Mouse (Mus musculus) MEL (cell line): Measurements from ENCODE around the gene Ttll11. TPM values are rescaled to one million over a fixed set of nuclear protein-coding genes. Genes with fewer than 3 reads are reported as not detected.

Experiments
- DNase-seq: peaks from one replicate; pipeline ENCODE4 v3.0.0; 2011; ENCODE audit warnings: low read depth, low spot score
- H3K27ac ChIP-seq: 2 replicates; pipeline ENCODE4 v1.5.1; 2012; ENCODE audit warnings: low read depth, mild to moderate bottlenecking, control low read depth, low read length, moderate library complexity; ENCODE audit not compliant: control insufficient read depth
- H3K27me3 ChIP-seq, 2 experiments: fragments of 150-350 bp in 1 of 2; sonication (generic) in 1 of 2; 2 replicates each; pipeline ENCODE4 v1.6.1; 2012; ENCODE audit warnings: low read length in 2 of 2, mild to moderate bottlenecking in 2 of 2, improper control_type of control experiment in 1 of 2, moderate library complexity in 1 of 2; ENCODE audit not compliant: insufficient read depth in 2 of 2, control insufficient read depth in 1 of 2
- H3K36me3 ChIP-seq, 2 experiments: 2 replicates each; pipeline ENCODE4 v1.6.1; 2012 to 2014; ENCODE audit warnings: low read length in 2 of 2, improper control_type of control experiment in 1 of 2, inconsistent platforms in 1 of 2, mild to moderate bottlenecking in 1 of 2; ENCODE audit not compliant: insufficient read depth in 2 of 2, control insufficient read depth in 1 of 2
- H3K4me1 ChIP-seq, 2 experiments: fragments of 150-350 bp in 1 of 2; sonication (generic) in 1 of 2; 2 replicates each; pipeline ENCODE4 v1.6.1; 2012; ENCODE audit warnings: low read length in 2 of 2, improper control_type of control experiment in 1 of 2, mild to moderate bottlenecking in 1 of 2; ENCODE audit not compliant: insufficient read depth in 2 of 2, control insufficient read depth in 1 of 2
- H3K4me3 ChIP-seq, 2 experiments: fragments of 150-350 bp in 1 of 2; sonication (generic) in 1 of 2; 2 replicates each; pipeline ENCODE4 v1.5.1; 2012; ENCODE audit warnings: low read depth in 2 of 2, low read length in 2 of 2, mild to moderate bottlenecking in 2 of 2, moderate library complexity in 2 of 2, control low read depth in 1 of 2, improper control_type of control experiment in 1 of 2; ENCODE audit not compliant: control insufficient read depth in 1 of 2, insufficient read depth in 1 of 2
- H3K79me2 ChIP-seq: 2 replicates; pipeline ENCODE4 v1.6.1; 2012; ENCODE audit warnings: mild to moderate bottlenecking, low read length, moderate library complexity; ENCODE audit not compliant: control insufficient read depth, poor library complexity, insufficient read depth
- H3K9ac ChIP-seq: 2 replicates; pipeline ENCODE4 v1.6.1; 2012; ENCODE audit warnings: low read depth, mild to moderate bottlenecking, control low read depth, low read length, moderate library complexity; ENCODE audit not compliant: control insufficient read depth, poor library complexity, severe bottlenecking
- H3K9me3 ChIP-seq: fragments of 150-350 bp; sonication (generic); replicated peaks from 2 replicates; pipeline ENCODE4 v1.6.1; 2012; ENCODE audit warnings: mild to moderate bottlenecking, low read length, improper control_type of control experiment, moderate library complexity; ENCODE audit not compliant: insufficient read depth
- BHLHE40 ChIP-seq: IDR thresholded peaks from 2 replicates; pipeline ENCODE4 v1.6.1; 2012; ENCODE audit warnings: low read depth, mild to moderate bottlenecking, inconsistent platforms, low read length, improper control_type of control experiment, borderline replicate concordance
- CHD1 ChIP-seq: IDR thresholded peaks from 2 replicates; pipeline ENCODE4 v1.6.1; 2012; ENCODE audit warnings: low read depth, mild to moderate bottlenecking, inconsistent platforms, low read length, improper control_type of control experiment
- CTCF ChIP-seq, 3 experiments: IDR thresholded peaks in 2 of 3; conservative IDR thresholded peaks in 1 of 3; 2 replicates each; pipeline ENCODE4 v1.5.1; 2011 to 2012; ENCODE audit warnings: low read length in 3 of 3, low read depth in 2 of 3, mild to moderate bottlenecking in 2 of 3, improper control_type of control experiment in 1 of 3, inconsistent platforms in 1 of 3, mixed read lengths in 1 of 3, moderate library complexity in 1 of 3; ENCODE audit not compliant: control insufficient read depth in 1 of 3, insufficient read depth in 1 of 3, poor library complexity in 1 of 3, severe bottlenecking in 1 of 3
- E2F4 ChIP-seq: IDR thresholded peaks from 2 replicates; pipeline ENCODE4 v1.6.1; 2011; ENCODE audit warnings: low read depth, low read length, improper control_type of control experiment, borderline replicate concordance
- ELF1 ChIP-seq: IDR thresholded peaks from 2 replicates; pipeline ENCODE4 v1.6.1; 2014; ENCODE audit warnings: low read depth, mild to moderate bottlenecking, inconsistent platforms, low read length, improper control_type of control experiment, moderate library complexity
- EP300 ChIP-seq, 2 experiments: IDR thresholded peaks; 2 replicates each; pipeline ENCODE4 v1.6.1; 2011; ENCODE audit warnings: improper control_type of control experiment in 2 of 2, low read length in 2 of 2, low read depth in 1 of 2, mild to moderate bottlenecking in 1 of 2
- GATA1 ChIP-seq: IDR thresholded peaks from 2 replicates; pipeline ENCODE4 v1.6.1; 2011; ENCODE audit warnings: low read depth, low read length, improper control_type of control experiment
- HCFC1 ChIP-seq: IDR thresholded peaks from 2 replicates; pipeline ENCODE4 v1.6.1; 2012; ENCODE audit warnings: low read depth, mild to moderate bottlenecking, inconsistent platforms, low read length, improper control_type of control experiment, moderate library complexity
- JUND ChIP-seq: IDR thresholded peaks from 2 replicates; pipeline ENCODE4 v1.6.1; 2011; ENCODE audit warnings: low read depth, mild to moderate bottlenecking, improper control_type of control experiment, low read length
- KAT2A ChIP-seq: conservative IDR thresholded peaks from 2 replicates; pipeline ENCODE4 v1.6.1; 2012; ENCODE audit warnings: low read depth, low read length, improper control_type of control experiment, inconsistent platforms
- MAFK ChIP-seq: IDR thresholded peaks from 2 replicates; pipeline ENCODE4 v1.6.1; 2011; ENCODE audit warnings: low read depth, mild to moderate bottlenecking, low read length, improper control_type of control experiment, borderline replicate concordance
- MAX ChIP-seq: IDR thresholded peaks from 2 replicates; pipeline ENCODE4 v1.6.1; 2011; ENCODE audit warnings: low read length, improper control_type of control experiment
- MEF2A ChIP-seq: IDR thresholded peaks from 2 replicates; pipeline ENCODE4 v1.6.1; 2014; ENCODE audit warnings: low read depth, mild to moderate bottlenecking, inconsistent platforms, low read length, improper control_type of control experiment; ENCODE audit not compliant: poor library complexity, insufficient replicate concordance, severe bottlenecking; ENCODE audit errors: extremely low read depth
- MYB ChIP-seq: IDR thresholded peaks from 2 replicates; pipeline ENCODE4 v1.6.1; 2011; ENCODE audit warnings: mild to moderate bottlenecking, low read depth, low read length, improper control_type of control experiment
- NRF1 ChIP-seq: IDR thresholded peaks from 2 replicates; pipeline ENCODE4 v1.6.1; 2014; ENCODE audit warnings: low read depth, mild to moderate bottlenecking, inconsistent platforms, low read length, improper control_type of control experiment, moderate library complexity; ENCODE audit not compliant: poor library complexity, insufficient read depth, severe bottlenecking
- POLR2AphosphoS2 ChIP-seq: IDR thresholded peaks from 2 replicates; pipeline ENCODE4 v1.6.1; 2011; ENCODE audit warnings: low read length, improper control_type of control experiment
- POLR2AphosphoS5 ChIP-seq: IDR thresholded peaks from 2 replicates; pipeline ENCODE4 v1.6.1; 2012; ENCODE audit warnings: low read depth, borderline replicate concordance, mild to moderate bottlenecking, inconsistent platforms, low read length, moderate library complexity, mixed read lengths
- RAD21 ChIP-seq: IDR thresholded peaks from 2 replicates; pipeline ENCODE4 v1.6.1; 2011; ENCODE audit warnings: mild to moderate bottlenecking, low read depth, low read length, improper control_type of control experiment
- RCOR1 ChIP-seq: IDR thresholded peaks from 2 replicates; pipeline ENCODE4 v1.6.1; 2012; ENCODE audit warnings: low read depth, mild to moderate bottlenecking, inconsistent platforms, low read length, improper control_type of control experiment
- SMC3 ChIP-seq: IDR thresholded peaks from 2 replicates; pipeline ENCODE4 v1.6.1; 2011; ENCODE audit warnings: low read depth, low read length, improper control_type of control experiment
- TCF12 ChIP-seq: IDR thresholded peaks from 2 replicates; pipeline ENCODE4 v1.6.1; 2014; ENCODE audit warnings: low read depth, mild to moderate bottlenecking, inconsistent platforms, low read length, improper control_type of control experiment, moderate library complexity
- UBTF ChIP-seq: IDR thresholded peaks from 2 replicates; pipeline ENCODE4 v1.6.1; 2012; ENCODE audit warnings: low read depth, mild to moderate bottlenecking, inconsistent platforms, low read length, improper control_type of control experiment, moderate library complexity, borderline replicate concordance; ENCODE audit not compliant: insufficient read depth
- USF1 ChIP-seq: IDR thresholded peaks from 2 replicates; pipeline ENCODE4 v1.6.1; 2014; ENCODE audit warnings: low read depth, mild to moderate bottlenecking, inconsistent platforms, low read length, improper control_type of control experiment, moderate library complexity
- USF2 ChIP-seq, 2 experiments: IDR thresholded peaks; 2 replicates each; pipeline ENCODE4 v1.6.1; 2011 to 2012; ENCODE audit warnings: improper control_type of control experiment in 2 of 2, low read length in 2 of 2, borderline replicate concordance in 1 of 2, inconsistent platforms in 1 of 2, low read depth in 1 of 2, mild to moderate bottlenecking in 1 of 2; ENCODE audit not compliant: insufficient read depth in 1 of 2
- ZC3H11A ChIP-seq: IDR thresholded peaks from 2 replicates; pipeline ENCODE4 v1.6.1; 2012; ENCODE audit warnings: low read depth, mild to moderate bottlenecking, inconsistent platforms, low read length, improper control_type of control experiment
- polyA plus RNA-seq, 2 experiments: library from polyadenylated mRNA; stranded (reverse) in 1 of 2; unstranded in 1 of 2; fragments of >175 nt in 1 of 2; fragments of >200 nt in 1 of 2; gene quantifications; 2 replicates each; pipeline versions ENCODE4 v1.2.1 to v1.2.4; 2012; ENCODE audit warnings: low replicate concordance in 2 of 2, low read depth in 1 of 2; ENCODE audit not compliant: insufficient read length in 2 of 2, insufficient read depth in 1 of 2, missing spikeins in 1 of 2
- total RNA-seq: library from RNA; depleted of rRNA; stranded (reverse); fragments of 300-350 nt; gene quantifications from 2 replicates; pipeline ENCODE4 v1.2.3, GENCODE M21; 2012

The Ttll11 gene
- total and polyA plus RNA-seq, 3 experiments, result 1.2 to 2.5 TPM; not detected in 1

DNA sequence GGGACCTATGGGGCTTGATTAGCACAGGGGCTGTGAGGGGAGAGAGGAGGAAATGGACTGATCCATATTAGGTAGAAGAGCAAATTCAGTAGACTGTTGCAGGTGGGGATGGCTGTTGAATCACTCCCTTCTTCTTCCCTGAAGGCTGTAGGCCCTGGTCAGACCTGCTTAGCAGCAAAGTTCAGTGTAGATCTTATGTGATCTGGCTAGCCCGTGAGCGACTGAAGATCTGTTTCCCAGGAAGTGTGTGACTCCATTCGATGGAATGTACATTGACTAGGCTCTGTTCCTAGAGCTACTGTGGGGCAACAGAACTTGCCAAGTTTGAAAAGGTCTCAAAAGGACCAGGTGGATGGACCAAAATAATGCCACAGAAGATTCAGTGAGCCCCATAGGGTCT, 276.5 kb downstream of the Ttll11 start:
- H3K79me2 ChIP-seq, result no peaks in the 10 kb centered on the region
- TF ChIP-seq E2F4 (no peak), POLR2AphosphoS2 (no peak), RCOR1 (no peak), CTCF (IDR thresholded peaks at IDR 0.05 in 2 of 3, conservative IDR thresholded peaks at IDR 0.05 in 1 of 3; ENCODE audit: control insufficient read depth in 1 of 3, insufficient read depth in 1 of 3, low read depth in 2 of 3, low read length in 3 of 3, poor library complexity in 1 of 3, severe bottlenecking in 1 of 3) (no peak), ELF1 (no peak), EP300 (IDR thresholded peaks at IDR 0.05; ENCODE audit: low read depth in 1 of 2, low read length in 2 of 2) (no peak), NRF1 (no peak), SMC3 (no peak), USF1 (no peak), BHLHE40 (no peak), USF2 (IDR thresholded peaks at IDR 0.05; ENCODE audit: borderline replicate concordance in 1 of 2, insufficient read depth in 1 of 2, low read depth in 1 of 2, low read length in 2 of 2) (no peak), MYB (no peak), MAFK (no peak), RAD21 (no peak), KAT2A (no peak)
- TF ChIP-seq, all 39 proteins: peak for 0
- no peak for DNase-seq
- Histone ChIP-seq H3K4me3 (no peak overlapping the region), H3K9me3 (no peaks in the 10 kb centered on the region), H3K27me3 (no peaks in the 10 kb centered on the region), H3K9ac (no peak overlapping the region), H3K27ac (no peak overlapping the region), H3K36me3 (no peaks in the 10 kb centered on the region), H3K4me1 (no peaks in the 10 kb centered on the region)

DNA sequence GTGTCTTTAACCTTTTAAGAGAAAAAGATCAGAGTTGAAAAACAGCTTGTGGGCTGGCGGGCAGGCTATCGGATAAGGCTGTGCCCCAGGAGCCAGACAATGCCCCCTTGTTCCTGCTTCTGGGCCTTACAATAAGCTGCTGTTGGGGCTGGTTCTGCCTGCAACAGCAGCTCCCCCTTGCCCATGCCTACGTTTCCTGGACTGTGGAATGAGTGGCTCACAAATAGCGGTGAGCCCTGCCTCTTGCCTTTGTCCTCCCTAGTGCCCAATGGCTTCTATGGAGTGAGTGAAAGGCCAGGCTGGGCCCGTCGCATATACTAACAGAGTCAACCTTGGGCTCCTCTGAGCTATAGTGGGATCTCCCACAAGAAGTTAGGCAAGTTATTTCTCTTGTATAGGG, 277.1 kb downstream of the Ttll11 start:
- Histone ChIP-seq H3K79me2 (no peaks in the 10 kb centered on the region), H3K4me1 (no peaks in the 10 kb centered on the region)

More for the DNA sequence above, 277.1 kb downstream of the Ttll11 start:
- H3K27ac ChIP-seq, result no peak overlapping the region
- H3K9ac ChIP-seq, result no peak overlapping the region
- no peak for TF ChIP-seq MAX
- TF ChIP-seq POLR2AphosphoS5, result no peak
- no peak for TF ChIP-seq GATA1
- TF ChIP-seq HCFC1, result no peak
- TF ChIP-seq TCF12, result no peak
- no peak for TF ChIP-seq UBTF
- no peak for TF ChIP-seq JUND
- TF ChIP-seq ELF1, result no peak
- TF ChIP-seq ZC3H11A, result no peak
- TF ChIP-seq E2F4, result no peak
- TF ChIP-seq BHLHE40, result no peak
- TF ChIP-seq MEF2A, result no peak
- no peak for TF ChIP-seq USF2 (IDR thresholded peaks at IDR 0.05; ENCODE audit: borderline replicate concordance in 1 of 2, insufficient read depth in 1 of 2, low read depth in 1 of 2, low read length in 2 of 2)
- no peak for TF ChIP-seq CHD1
- no peaks in the 10 kb centered on the region for H3K9me3 ChIP-seq
- no peaks in the 10 kb centered on the region for H3K36me3 ChIP-seq
- no peaks in the 10 kb centered on the region for H3K27me3 ChIP-seq
- no peak overlapping the region for H3K4me3 ChIP-seq
- DNase-seq, result no peak
